Mouse (Mus musculus): ENCODE measurements around the gene Scml4. TPM values are rescaled to one million over a fixed set of nuclear protein-coding genes. Genes with fewer than 3 reads are reported as not detected.
A peak's percentile ranks its signal among the peaks of the same experiment; 100 is the strongest.

Gene Scml4
- total and polyA plus RNA-seq, 3 experiments: 0.03 to 0.08 TPM; not detected in 1

GRCm38 (mm10) chr10:42863621-42864391 lies 3.6 kb downstream of the Scml4 start:
- Histone ChIP-seq H3K79me2 (ENCODE audit: control insufficient read depth, insufficient read depth, low read length, poor library complexity) (no peaks in the 10 kb centered on the region), H3K36me3 (ENCODE audit: control insufficient read depth in 1 of 2, insufficient read depth in 2 of 2, low read length in 2 of 2) (no peaks in the 10 kb centered on the region), H3K4me3 (ENCODE audit: control insufficient read depth in 1 of 2, insufficient read depth in 1 of 2, low read depth in 2 of 2, low read length in 2 of 2) (peak overlapping the region in 1 of 2 experiments; percentile 11; a peak in 2 of 4 replicates), H3K9me3 (replicated peaks; ENCODE audit: insufficient read depth, low read length) (no peaks in the 10 kb centered on the region), H3K9ac (ENCODE audit: control insufficient read depth, low read depth, low read length, poor library complexity, severe bottlenecking) (no peak overlapping the region), H3K27ac (ENCODE audit: control insufficient read depth, low read depth, low read length) (no peak overlapping the region), H3K27me3 (ENCODE audit: control insufficient read depth in 1 of 2, insufficient read depth in 2 of 2, low read length in 2 of 2) (no peaks in the 10 kb centered on the region; a peak in 1 of 4 replicates), H3K4me1 (ENCODE audit: control insufficient read depth in 1 of 2, insufficient read depth in 2 of 2, low read length in 2 of 2) (no peaks in the 10 kb centered on the region; a peak in 1 of 4 replicates)
- TF ChIP-seq MEF2A (IDR thresholded peaks at IDR 0.05; ENCODE audit: extremely low read depth, insufficient replicate concordance, low read depth, low read length, poor library complexity, severe bottlenecking) (no peak), POLR2A (IDR thresholded peaks at IDR 0.05; ENCODE audit: control insufficient read depth in 1 of 2, insufficient read depth in 1 of 2, low read depth in 1 of 2, low read length in 2 of 2, poor library complexity in 1 of 2) (no peak), POLR2AphosphoS2 (IDR thresholded peaks at IDR 0.05; ENCODE audit: low read length) (no peak), HCFC1 (IDR thresholded peaks at IDR 0.05; ENCODE audit: low read depth, low read length) (no peak), KAT2A (conservative IDR thresholded peaks at IDR 0.05; ENCODE audit: low read depth, low read length) (no peak), UBTF (IDR thresholded peaks at IDR 0.05; ENCODE audit: borderline replicate concordance, insufficient read depth, low read depth, low read length) (no peak)
- peak; percentile 21 for DNase-seq (ENCODE audit: low read depth, low spot score)

GRCm38 (mm10) chr10:42864696-42865095 lies 4.5 kb downstream of the Scml4 start:
- no peak overlapping the region for H3K9ac ChIP-seq (ENCODE audit: control insufficient read depth, low read depth, low read length, poor library complexity, severe bottlenecking)
- H3K4me3 ChIP-seq (ENCODE audit: control insufficient read depth in 1 of 2, insufficient read depth in 1 of 2, low read depth in 2 of 2, low read length in 2 of 2): no peak overlapping the region
- TF ChIP-seq UBTF (IDR thresholded peaks at IDR 0.05; ENCODE audit: borderline replicate concordance, insufficient read depth, low read depth, low read length) (no peak), MEF2A (IDR thresholded peaks at IDR 0.05; ENCODE audit: extremely low read depth, insufficient replicate concordance, low read depth, low read length, poor library complexity, severe bottlenecking) (no peak), CTCF (IDR thresholded peaks at IDR 0.05 in 2 of 3, conservative IDR thresholded peaks at IDR 0.05 in 1 of 3; ENCODE audit: control insufficient read depth in 1 of 3, insufficient read depth in 1 of 3, low read depth in 2 of 3, low read length in 3 of 3, poor library complexity in 1 of 3, severe bottlenecking in 1 of 3) (no peak), ELF1 (IDR thresholded peaks at IDR 0.05; ENCODE audit: low read depth, low read length) (no peak), USF1 (IDR thresholded peaks at IDR 0.05; ENCODE audit: low read depth, low read length) (no peak), MAFK (IDR thresholded peaks at IDR 0.05; ENCODE audit: borderline replicate concordance, low read depth, low read length) (no peak), MAZ (IDR thresholded peaks at IDR 0.05; ENCODE audit: low read depth, low read length) (no peak), EP300 (IDR thresholded peaks at IDR 0.05; ENCODE audit: low read depth in 1 of 2, low read length in 2 of 2) (no peak)
- no peaks in the 10 kb centered on the region for H3K36me3 ChIP-seq (ENCODE audit: control insufficient read depth in 1 of 2, insufficient read depth in 2 of 2, low read length in 2 of 2)
- no peak overlapping the region for H3K27ac ChIP-seq (ENCODE audit: control insufficient read depth, low read depth, low read length)
- H3K4me1 ChIP-seq (ENCODE audit: control insufficient read depth in 1 of 2, insufficient read depth in 2 of 2, low read length in 2 of 2): no peaks in the 10 kb centered on the region; a peak in 2 of 4 replicates
- H3K9me3 ChIP-seq (replicated peaks; ENCODE audit: insufficient read depth, low read length): no peaks in the 10 kb centered on the region
- no peak for DNase-seq (ENCODE audit: low read depth, low spot score)
- no peaks in the 10 kb centered on the region for H3K79me2 ChIP-seq (ENCODE audit: control insufficient read depth, insufficient read depth, low read length, poor library complexity)
- no peaks in the 10 kb centered on the region; a peak in 1 of 4 replicates for H3K27me3 ChIP-seq (ENCODE audit: control insufficient read depth in 1 of 2, insufficient read depth in 2 of 2, low read length in 2 of 2)

Data from MEL (cell line).